Mouse (Mus musculus): ENCODE results near the gene Rab3gap2. TPM values are rescaled to one million over a fixed set of nuclear protein-coding genes. Genes with fewer than 3 reads are reported as not detected.
A peak's percentile ranks its signal among the peaks of the same experiment; 100 is the strongest.
"Not testable (repeated sequence)": the region's sequence is repeated elsewhere in the genome, so short reads cannot be mapped to it uniquely, and the experiment has no call there.

The Rab3gap2 gene
- polyA plus RNA-seq, 1 experiment from 2014 or later: 20.4 TPM

DNA sequence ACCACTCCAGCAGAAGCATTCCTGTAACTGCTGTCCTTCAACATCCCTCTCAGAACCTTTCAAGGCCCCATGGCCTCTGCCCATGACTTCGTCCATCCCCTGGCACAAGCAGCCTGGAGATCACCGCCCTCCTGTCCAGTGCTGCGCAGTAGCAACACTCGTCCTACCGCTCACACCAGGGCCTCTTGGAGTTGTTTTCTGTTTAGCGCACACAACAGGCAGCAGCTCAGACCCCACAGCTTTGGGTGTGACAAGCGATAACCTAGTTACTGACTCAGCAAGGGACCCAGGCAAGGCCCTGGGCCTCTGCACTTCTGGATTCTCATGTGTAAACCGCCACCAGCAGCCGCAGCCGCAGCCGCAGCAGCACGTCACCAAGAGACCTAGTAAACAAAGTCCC lies 102.9 kb downstream of the Rab3gap2 start:
- WGBS: 95% methylated on average over 12 of the region's 12 CpGs
- no peak overlapping the region for H3K9ac ChIP-seq (ENCODE audit: low read length)
- peaks cover 19% of the 10 kb centered on the region for H3K36me3 ChIP-seq (ENCODE audit: control insufficient read depth, insufficient read depth, low read length)
- ATAC-seq (ENCODE audit: low read depth): no peak
- no peaks in the 10 kb centered on the region for H3K9me3 ChIP-seq (ENCODE audit: control insufficient read depth, low read length)
- 0 out of 2 replicates have a peak, but pooled peaks cover 3% of the 10 kb centered on the region for H3K4me1 ChIP-seq (replicated peaks; ENCODE audit: control insufficient read depth, insufficient read depth, low read length)
- no peak overlapping the region for H3K4me3 ChIP-seq (ENCODE audit: low read length)
- H3K27me3 ChIP-seq (ENCODE audit: control insufficient read depth, insufficient read depth, low read depth, low read length): no peaks in the 10 kb centered on the region
- H3K27ac ChIP-seq (ENCODE audit: low read length): no peak overlapping the region
- H3K4me2 ChIP-seq (ENCODE audit: low read depth, low read length): no peak overlapping the region

- no peak overlapping the region for H3K4me2 ChIP-seq (ENCODE audit: low read depth, low read length)
- H3K36me3 ChIP-seq (ENCODE audit: control insufficient read depth, insufficient read depth, low read length): peaks cover 22% of the 10 kb centered on the region
- no peak overlapping the region for H3K27ac ChIP-seq (ENCODE audit: low read length)
- no peaks in the 10 kb centered on the region for H3K27me3 ChIP-seq (ENCODE audit: control insufficient read depth, insufficient read depth, low read depth, low read length)
- ATAC-seq (ENCODE audit: low read depth): no peak
- WGBS: 93% methylated on average over 7 of the region's 7 CpGs
- no peaks in the 10 kb centered on the region for H3K9me3 ChIP-seq (ENCODE audit: control insufficient read depth, low read length)
- H3K4me1 ChIP-seq (replicated peaks; ENCODE audit: control insufficient read depth, insufficient read depth, low read length): 0 out of 2 replicates have a peak, but pooled peaks cover 3% of the 10 kb centered on the region
- no peak overlapping the region for H3K9ac ChIP-seq (ENCODE audit: low read length)
- no peak overlapping the region for H3K4me3 ChIP-seq (ENCODE audit: low read length)
Measured at GRCm38 (mm10) chr1:185307645-185308044, 103.7 kb downstream of the Rab3gap2 start.

GRCm38 (mm10) chr1:185308334-185308733 lies 104.4 kb downstream of the Rab3gap2 start:
- no peak overlapping the region for H3K27ac ChIP-seq (ENCODE audit: low read length)
- peaks cover 20% of the 10 kb centered on the region for H3K36me3 ChIP-seq (ENCODE audit: control insufficient read depth, insufficient read depth, low read length)
- ATAC-seq (ENCODE audit: low read depth): no peak
- no peaks in the 10 kb centered on the region for H3K9me3 ChIP-seq (ENCODE audit: control insufficient read depth, low read length)
- H3K4me3 ChIP-seq (ENCODE audit: low read length): no peak overlapping the region
- 93% methylated on average over 2 of the region's 2 CpGs for WGBS
- 0 out of 2 replicates have a peak, but pooled peaks cover 3% of the 10 kb centered on the region for H3K4me1 ChIP-seq (replicated peaks; ENCODE audit: control insufficient read depth, insufficient read depth, low read length)
- H3K4me2 ChIP-seq (ENCODE audit: low read depth, low read length): no peak overlapping the region
- H3K9ac ChIP-seq (ENCODE audit: low read length): no peak overlapping the region
- H3K27me3 ChIP-seq (ENCODE audit: control insufficient read depth, insufficient read depth, low read depth, low read length): no peaks in the 10 kb centered on the region

GRCm38 (mm10) chr1:185308908-185309307 lies 105.0 kb downstream of the Rab3gap2 start:
- Histone ChIP-seq H3K27ac (ENCODE audit: low read length) (no peak overlapping the region), H3K4me2 (ENCODE audit: low read depth, low read length) (no peak overlapping the region)
- peak; percentile 73 for ATAC-seq (ENCODE audit: low read depth)

GRCm38 (mm10) chr1:185311949-185312348 lies 108.0 kb downstream of the Rab3gap2 start:
- WGBS: 63% methylated on average over 9 of the region's 9 CpGs
- H3K9ac ChIP-seq (ENCODE audit: low read length): no peak overlapping the region
- H3K36me3 ChIP-seq (ENCODE audit: control insufficient read depth, insufficient read depth, low read length): peaks cover 24% of the 10 kb centered on the region
- H3K4me1 ChIP-seq (replicated peaks; ENCODE audit: control insufficient read depth, insufficient read depth, low read length): 0 out of 2 replicates have a peak, but pooled peaks cover 3% of the 10 kb centered on the region
- no peak overlapping the region for H3K27ac ChIP-seq (ENCODE audit: low read length)
- no peak overlapping the region for H3K4me3 ChIP-seq (ENCODE audit: low read length)
- no peak overlapping the region for H3K4me2 ChIP-seq (ENCODE audit: low read depth, low read length)
- no peak for ATAC-seq (ENCODE audit: low read depth)
- H3K9me3 ChIP-seq (ENCODE audit: control insufficient read depth, low read length): no peaks in the 10 kb centered on the region
- H3K27me3 ChIP-seq (ENCODE audit: control insufficient read depth, insufficient read depth, low read depth, low read length): no peaks in the 10 kb centered on the region

More at GRCm38 (mm10) chr1:185308908-185309307, 105.0 kb downstream of the Rab3gap2 start:
- Histone ChIP-seq H3K9ac (ENCODE audit: low read length) (no peak overlapping the region), H3K4me3 (ENCODE audit: low read length) (no peak overlapping the region), H3K9me3 (ENCODE audit: control insufficient read depth, low read length) (no peaks in the 10 kb centered on the region), H3K4me1 (replicated peaks; ENCODE audit: control insufficient read depth, insufficient read depth, low read length) (0 out of 2 replicates have a peak, but pooled peaks cover 3% of the 10 kb centered on the region), H3K36me3 (ENCODE audit: control insufficient read depth, insufficient read depth, low read length) (peaks cover 24% of the 10 kb centered on the region), H3K27me3 (ENCODE audit: control insufficient read depth, insufficient read depth, low read depth, low read length) (no peaks in the 10 kb centered on the region)
- WGBS: 38% methylated on average over 4 of the region's 4 CpGs

- WGBS: 87% methylated on average over 4 of the region's 4 CpGs
- no peak for ATAC-seq (ENCODE audit: low read depth)
- Histone ChIP-seq H3K9ac (ENCODE audit: low read length) (no peak overlapping the region), H3K36me3 (ENCODE audit: control insufficient read depth, insufficient read depth, low read length) (peaks cover 31% of the 10 kb centered on the region), H3K4me2 (ENCODE audit: low read depth, low read length) (no peak overlapping the region), H3K9me3 (ENCODE audit: control insufficient read depth, low read length) (no peaks in the 10 kb centered on the region), H3K4me1 (replicated peaks; ENCODE audit: control insufficient read depth, insufficient read depth, low read length) (no peaks in the 10 kb centered on the region), H3K4me3 (ENCODE audit: low read length) (no peak overlapping the region), H3K27me3 (ENCODE audit: control insufficient read depth, insufficient read depth, low read depth, low read length) (no peaks in the 10 kb centered on the region), H3K27ac (ENCODE audit: low read length) (no peak overlapping the region)
Measured at GRCm38 (mm10) chr1:185314546-185314945, 110.6 kb downstream of the Rab3gap2 start.

DNA sequence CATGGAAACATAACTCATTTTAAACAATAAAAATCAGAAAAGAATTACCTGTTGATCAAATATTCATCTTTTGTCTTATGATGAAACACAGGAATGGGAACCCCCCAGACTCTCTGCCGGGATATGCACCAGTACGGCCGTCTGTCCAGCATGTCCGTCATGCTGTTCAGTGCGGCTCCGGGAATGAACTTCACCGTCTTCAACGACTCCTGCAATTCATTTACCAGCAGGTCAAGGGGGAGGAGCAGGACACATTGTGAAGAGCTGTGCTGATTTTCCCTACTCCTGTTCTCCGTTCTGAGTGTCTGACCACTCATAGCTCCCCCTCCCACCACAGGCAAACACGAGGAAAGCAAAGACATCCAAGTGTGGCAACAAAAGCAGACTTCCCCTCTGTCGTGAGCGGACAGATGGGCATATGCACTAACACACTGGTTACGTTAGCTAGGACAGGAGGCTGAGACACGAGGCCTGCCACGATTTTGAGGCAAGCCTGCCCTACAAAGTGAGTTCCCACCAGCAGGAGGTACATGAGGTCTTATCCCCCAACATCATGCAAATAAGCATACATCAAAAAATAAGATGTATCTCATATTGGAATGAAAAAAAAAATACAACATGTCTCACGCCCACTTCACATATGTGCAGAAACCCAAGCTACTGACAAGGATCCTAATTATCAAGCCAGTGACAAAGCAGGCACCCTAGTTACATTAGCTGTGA lies 112.1 kb downstream of the Rab3gap2 start:
- ATAC-seq (ENCODE audit: low read depth): no peak
- Histone ChIP-seq H3K9ac (ENCODE audit: low read length) (no peak overlapping the region), H3K27ac (ENCODE audit: low read length) (no peak overlapping the region), H3K4me1 (replicated peaks; ENCODE audit: control insufficient read depth, insufficient read depth, low read length) (no peaks in the 10 kb centered on the region), H3K9me3 (ENCODE audit: control insufficient read depth, low read length) (no peaks in the 10 kb centered on the region), H3K4me2 (ENCODE audit: low read depth, low read length) (no peak overlapping the region), H3K27me3 (ENCODE audit: control insufficient read depth, insufficient read depth, low read depth, low read length) (no peaks in the 10 kb centered on the region), H3K36me3 (ENCODE audit: control insufficient read depth, insufficient read depth, low read length) (peaks cover 41% of the 10 kb centered on the region), H3K4me3 (ENCODE audit: low read length) (no peak overlapping the region)
- 73% methylated on average over 16 of the region's 16 CpGs for WGBS

DNA sequence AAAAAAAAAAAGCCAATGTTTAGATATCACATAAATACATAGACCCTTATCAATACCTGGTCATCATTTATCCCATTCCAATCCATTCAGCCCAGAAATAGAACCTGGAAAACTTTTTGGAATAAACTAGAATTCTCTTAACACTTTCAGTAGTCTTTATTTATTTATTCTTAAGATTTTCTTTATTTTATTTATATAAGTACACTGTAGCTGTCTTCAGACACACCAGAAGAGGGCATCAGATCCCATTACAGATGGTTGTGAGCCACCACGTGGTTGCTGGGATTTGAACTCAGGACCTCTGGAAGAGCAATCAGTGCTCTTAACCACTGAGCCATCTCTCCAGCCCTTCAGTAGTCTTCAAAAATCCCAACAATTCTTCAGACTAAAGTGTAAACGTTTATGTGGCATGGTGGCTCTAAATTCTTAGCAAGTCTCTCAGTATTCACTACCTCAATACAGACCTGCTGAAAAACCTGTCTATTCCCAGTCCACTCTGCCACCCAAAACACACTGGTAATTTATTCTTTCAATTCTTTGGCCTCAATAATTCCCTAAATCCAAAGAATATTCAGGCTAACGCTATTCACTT lies 123.9 kb downstream of the Rab3gap2 start:
- H3K9me3 ChIP-seq (ENCODE audit: control insufficient read depth, low read length); H3K4me1 ChIP-seq (replicated peaks; ENCODE audit: control insufficient read depth, insufficient read depth, low read length); H3K27me3 ChIP-seq (ENCODE audit: control insufficient read depth, insufficient read depth, low read depth, low read length); H3K9ac ChIP-seq (ENCODE audit: low read length); ATAC-seq (ENCODE audit: low read depth); H3K27ac ChIP-seq (ENCODE audit: low read length): not testable (repeated sequence)
- peaks cover 12% of the 10 kb centered on the region for H3K36me3 ChIP-seq (ENCODE audit: control insufficient read depth, insufficient read depth, low read length)
- 61% methylated on average over 3 of the region's 3 CpGs for WGBS
- peak overlapping the region; percentile 94 for H3K4me3 ChIP-seq (ENCODE audit: low read length)
- H3K4me2 ChIP-seq (ENCODE audit: low read depth, low read length): peak overlapping the region; percentile 82

- H3K27ac ChIP-seq (ENCODE audit: low read length): peak within 1 kb of the TSS; percentile 95
- H3K36me3 ChIP-seq (ENCODE audit: control insufficient read depth, insufficient read depth, low read length): peaks cover 3% of the 10 kb centered on the region
- peaks cover 14% of the 10 kb centered on the region for H3K4me1 ChIP-seq (replicated peaks; ENCODE audit: control insufficient read depth, insufficient read depth, low read length)
- H3K9me3 ChIP-seq (ENCODE audit: control insufficient read depth, low read length): no peaks in the 10 kb centered on the region
- H3K4me3 ChIP-seq (ENCODE audit: low read length): peak within 1 kb of the TSS; percentile 94
- H3K4me2 ChIP-seq (ENCODE audit: low read depth, low read length): peak within 1 kb of the TSS; percentile 82
- H3K9ac ChIP-seq (ENCODE audit: low read length): peak within 1 kb of the TSS; percentile 94
- peak; percentile 87 for ATAC-seq (ENCODE audit: low read depth)
- WGBS: under 1% methylated on average over 76 of the region's 76 CpGs
- no peaks in the 10 kb centered on the region for H3K27me3 ChIP-seq (ENCODE audit: control insufficient read depth, insufficient read depth, low read depth, low read length)
Measured at GRCm38 (mm10) chr1:185328721-185329610, 125.0 kb downstream of the Rab3gap2 start, which contains the start of gene Iars2. TSS of gene Iars2 (minus strand) at chr1:185329396.

All from lung, embryonic 16.5 days (tissue).